8 mouse cellular contexts compared by ENCODE assay signal in genomic region chr3:142497123-142497841, GRCm38 (mm10). TPM values are rescaled to one million over a fixed set of nuclear protein-coding genes. Genes with fewer than 3 reads are reported as not detected.
DNase-seq lines count a peak whose midpoint lies in the region; ATAC-seq and TF ChIP-seq lines count a peak whose summit lies in the region.

No protein-coding gene starts in this region.

- H3K9me3 ChIP-seq in intestine, embryonic 15.5 days: no peaks in the 10 kb centered on the region

- no peak for TF ChIP-seq POLR2A in lung, adult 2 months (IDR thresholded peaks at IDR 0.05; ENCODE audit: borderline replicate concordance, extremely low read depth, low read depth, low read length)
- no peak for TF ChIP-seq POLR2A in small intestine, adult 2 months (IDR thresholded peaks at IDR 0.05; ENCODE audit: low read depth, low read length)

- H3K36me3 ChIP-seq in intestine, embryonic 15.5 days: no peaks in the 10 kb centered on the region
- H3K36me3 ChIP-seq in small intestine, adult 2 months (ENCODE audit: control insufficient read depth, insufficient read depth, low read length): no peaks in the 10 kb centered on the region

- H3K4me1 ChIP-seq in lung, adult 2 months (ENCODE audit: control insufficient read depth, insufficient read depth, low read length): peaks cover 11% of the 10 kb centered on the region
- H3K4me1 ChIP-seq in intestine, embryonic 15.5 days (replicated peaks): no peaks in the 10 kb centered on the region
- peaks cover 2% of the 10 kb centered on the region; the same call in 1 of the 2 replicates for H3K4me1 ChIP-seq in small intestine, adult 2 months (ENCODE audit: control insufficient read depth, insufficient read depth, insufficient read length, low read length)

- H3K9ac ChIP-seq in intestine, embryonic 15.5 days: no peak overlapping the region

- H3K27ac ChIP-seq in intestine, embryonic 15.5 days: no peak overlapping the region
- H3K27ac ChIP-seq in small intestine, adult 2 months (ENCODE audit: insufficient read depth, low read depth, low read length): peak overlapping the region; percentile 82

- 27% methylated on average over 15 of the region's 15 CpGs for WGBS in lung, adult 2 months
- 49% methylated on average over 15 of the region's 15 CpGs for WGBS in intestine, embryonic 15.5 days
- 29% methylated on average over 15 of the region's 15 CpGs for WGBS in small intestine, adult 2 months

- no peaks in the 10 kb centered on the region for H3K27me3 ChIP-seq in intestine, embryonic 15.5 days (replicated peaks)
- no peaks in the 10 kb centered on the region for H3K27me3 ChIP-seq in small intestine, adult 2 months (ENCODE audit: control insufficient read depth, insufficient read depth, low read length)

- TF ChIP-seq CTCF in lung, adult 2 months (IDR thresholded peaks at IDR 0.05; ENCODE audit: insufficient read depth, low read length): no peak
- TF ChIP-seq CTCF in small intestine, adult 2 months (IDR thresholded peaks at IDR 0.05; ENCODE audit: extremely low read depth, insufficient read length, insufficient replicate concordance, low read depth, low read length): no peak

- H3K4me2 ChIP-seq in intestine, embryonic 15.5 days (replicated peaks): peak overlapping the region; percentile 49

- DNase-seq in lung, adult 2 months: no peak
- DNase-seq in lung, postnatal 4 days: no peak
- DNase-seq in left cerebral cortex, adult 8-10 months (ENCODE audit: low spot score in 2 of 2): no peak
- no peak for DNase-seq in ovary, postnatal 14 days (ENCODE audit: low spot score)
- no peak for DNase-seq in testis, postnatal 10 days (ENCODE audit: low spot score)

- peak overlapping the region; percentile 62 for H3K4me3 ChIP-seq in lung, adult 2 months (replicated peaks; ENCODE audit: extremely low read depth, low read depth, low read length)
- peak overlapping the region; percentile 18; the same call in 1 of the 2 replicates for H3K4me3 ChIP-seq in intestine, embryonic 15.5 days (replicated peaks)
- H3K4me3 ChIP-seq in small intestine, adult 2 months (ENCODE audit: low read depth, low read length): peak overlapping the region; percentile 59

- peak; percentile 33 for ATAC-seq in common myeloid progenitor, adult 5-6 weeks (replicated peaks; ENCODE audit: low read depth, poor library complexity, severe bottlenecking)
- ATAC-seq in intestine, embryonic 15.5 days: no peak

RNA-seq across cellular contexts. Expression of gene Gbp5, which starts 3.5 kb away (rescaled TPM):
- 2.0 and 2.6 TPM in 2 replicates for polyA plus RNA-seq in lung, adult 2 months (2012; rRNA removed)
- 8.4 and 10.4 TPM in 2 replicates for total RNA-seq in common myeloid progenitor, adult 5-6 weeks (2017)
- polyA plus RNA-seq in intestine, embryonic 15.5 days (2015; fragmentation: Nextera tagmentation; extraction: Ambion mirVana): 0.14 and 0.34 TPM in 2 replicates
- polyA plus RNA-seq in small intestine, adult 2 months (2012; rRNA removed): 0.44 and 0.95 TPM in 2 replicates
- 1 to 10 TPM; 2.4 to 5.2 (median 3.3) TPM for total RNA-seq in left cerebral cortex, adult 8-10 months (2022)

RNA-seq across cellular contexts. Expression of gene Gbp7, which starts 32.9 kb away (rescaled TPM):
- polyA plus RNA-seq in lung, adult 2 months (2012; rRNA removed): 4.5 and 5.8 TPM in 2 replicates
- total RNA-seq in common myeloid progenitor, adult 5-6 weeks (2017): 38.9 and 39.1 TPM in 2 replicates
- 6.6 and 7.2 TPM in 2 replicates for polyA plus RNA-seq in intestine, embryonic 15.5 days (2015; fragmentation: Nextera tagmentation; extraction: Ambion mirVana)
- 0.93 and 1.4 TPM in 2 replicates for polyA plus RNA-seq in small intestine, adult 2 months (2012; rRNA removed)
- 1 to 10 TPM; 2.9 to 3.4 (median 3.3) TPM for total RNA-seq in left cerebral cortex, adult 8-10 months (2022)
